Mouse (Mus musculus) heart, postnatal 10 days (tissue): ENCODE results near the gene Gm11492. TPM values are rescaled to one million over a fixed set of nuclear protein-coding genes. Genes with fewer than 3 reads are reported as not detected.

Source experiments
- DNase-seq, 2 experiments: peaks; one replicate each; pipeline ENCODE4 v3.0.0; 2021
- intact Hi-C: fragments of 180-260 bp; cut with DNase I; formaldehyde crosslinking; loops from one replicate; pipeline ENCODE4 v1.15.1; 2025
- total RNA-seq, 2 experiments: library from RNA; stranded (reverse); gene quantifications; 2 replicates each; pipeline ENCODE4 v1.2.3; 2021

Gene Gm11492
- total RNA-seq, 2 experiments from 2014 or later = not detected

DNA sequence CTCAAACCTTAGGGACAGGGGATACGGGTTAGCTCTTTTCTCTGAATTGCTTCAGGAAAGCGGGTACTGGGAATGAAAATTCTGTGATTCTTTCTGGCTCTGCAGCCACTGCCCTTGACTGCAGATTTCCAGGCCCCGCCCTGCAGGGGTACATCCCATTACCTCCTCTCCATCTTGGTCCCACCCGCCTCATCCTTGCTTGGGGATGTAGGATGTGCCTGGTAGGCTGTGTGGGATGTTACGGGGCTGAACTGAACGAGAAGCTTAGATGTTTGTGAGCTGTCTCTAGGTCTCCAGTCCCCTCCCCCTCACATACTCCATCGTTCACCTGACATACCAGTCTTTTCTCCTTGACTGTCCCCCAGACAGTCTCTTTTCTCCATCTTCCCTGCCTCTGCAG lies 29.5 kb downstream of the Gm11492 start:
- intact Hi-C loops = no loop called here
- no peak for DNase-seq

- intact Hi-C loops = no loop called here
- no peak for DNase-seq
Observed at GRCm38 (mm10) chr11:87596492-87596891, 30.0 kb downstream of the Gm11492 start.

GRCm38 (mm10) chr11:87597061-87597460 lies 30.6 kb downstream of the Gm11492 start:
- DNase-seq = no peak
- intact Hi-C loops = no loop called here

DNA sequence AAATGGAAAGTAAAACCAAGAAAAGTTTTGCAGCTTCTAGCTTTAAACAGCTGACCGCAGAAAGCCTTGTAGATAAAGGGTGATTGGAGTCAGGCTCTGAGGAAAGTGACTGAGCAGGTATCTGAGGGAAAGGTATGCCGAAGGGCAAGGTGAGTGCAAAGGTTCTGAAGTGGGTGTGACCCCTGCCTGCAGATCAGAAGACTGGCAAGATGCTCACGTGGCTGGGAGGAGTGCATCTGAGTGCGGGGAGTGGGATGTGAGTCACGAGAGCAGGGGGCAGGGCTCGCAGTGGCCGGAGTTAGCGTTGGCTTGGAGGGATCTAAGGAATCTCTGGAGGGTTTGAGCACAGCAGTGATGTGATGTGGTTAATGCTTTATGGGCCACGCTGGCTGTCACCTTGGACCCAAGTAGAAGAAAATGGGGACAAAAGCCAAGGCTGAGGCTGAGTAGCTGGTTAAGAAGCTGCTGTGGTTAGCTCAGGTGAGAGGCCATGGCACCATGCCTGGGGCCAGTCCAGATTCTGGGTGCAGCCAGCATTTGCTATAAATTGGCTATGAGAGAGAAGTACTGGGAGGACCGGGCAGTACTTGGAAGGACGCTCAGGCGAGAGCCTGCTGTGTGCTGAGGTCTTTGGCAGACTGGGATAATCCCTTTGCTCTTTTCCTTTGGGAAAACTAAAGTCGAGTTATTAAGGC lies 33.1 kb downstream of the Gm11492 start:
- no peak for DNase-seq
- intact Hi-C loops = no loop called here

DNA sequence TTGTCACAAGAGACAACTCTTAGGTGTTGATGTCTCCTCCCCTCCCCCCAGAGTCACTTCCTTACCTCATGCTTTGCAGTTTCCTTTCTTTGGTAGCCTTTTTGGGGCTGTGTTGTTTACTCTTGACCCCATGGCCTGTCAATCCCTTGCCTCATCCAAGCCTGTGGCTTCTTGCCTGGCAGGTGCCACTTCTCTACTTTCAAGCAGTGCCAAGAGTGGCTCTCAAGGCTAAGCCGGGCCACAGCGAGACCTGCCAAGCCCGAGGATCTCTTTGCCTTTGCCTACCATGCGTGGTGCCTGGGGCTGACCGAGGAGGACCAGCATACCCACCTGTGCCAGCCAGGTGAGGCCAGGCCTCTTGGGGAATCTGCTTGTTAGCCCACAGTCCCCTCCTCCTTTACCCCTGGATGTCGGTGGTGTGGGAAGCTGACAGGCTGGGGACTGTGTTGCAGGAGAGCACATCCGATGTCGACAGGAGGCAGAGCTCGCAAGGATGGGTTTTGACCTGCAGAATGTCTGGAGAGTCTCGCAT lies 33.9 kb downstream of the Gm11492 start:
- intact Hi-C loops = no loop called here
- no peak for DNase-seq

DNA sequence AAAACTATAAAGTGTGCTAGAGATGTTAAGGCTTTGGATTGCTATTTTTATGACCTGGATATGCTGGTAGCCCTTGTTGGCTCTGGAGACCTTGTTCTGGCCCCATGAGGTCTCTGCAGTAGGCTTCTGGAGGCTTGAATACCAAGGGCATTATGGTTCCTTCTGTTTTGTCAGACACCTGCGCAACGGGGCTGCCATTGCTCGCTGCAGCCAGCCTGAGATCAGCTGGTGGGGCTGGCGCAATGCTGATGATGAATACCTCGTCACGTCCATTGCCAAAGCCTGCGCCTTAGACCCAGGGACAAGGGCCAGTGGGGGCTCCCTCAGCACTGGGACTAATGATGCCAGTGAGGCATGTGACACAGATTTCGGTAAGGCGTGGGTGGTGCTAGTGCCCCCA lies 35.8 kb downstream of the Gm11492 start:
- DNase-seq = no peak
- intact Hi-C loops = no loop called here

DNA sequence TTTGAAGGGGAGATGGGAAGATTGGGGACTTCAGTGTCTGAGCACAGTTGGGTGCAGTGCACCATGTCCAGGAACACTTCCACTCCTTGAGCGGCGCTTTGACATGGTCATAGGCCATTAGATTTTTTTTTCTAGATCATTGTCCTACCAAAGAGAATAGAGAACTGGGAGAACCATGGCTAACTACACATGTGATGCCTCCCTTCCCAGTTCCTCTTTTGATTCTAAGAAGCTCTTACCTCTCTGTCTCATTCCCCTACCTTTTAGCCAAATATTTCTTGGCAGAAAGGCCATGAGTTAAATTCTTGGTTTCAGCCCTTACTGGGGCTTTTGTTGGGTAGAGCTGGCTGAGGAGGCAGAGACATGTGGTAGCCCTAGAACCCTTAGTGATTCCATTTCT lies 37.1 kb downstream of the Gm11492 start:
- DNase-seq = no peak
- intact Hi-C loops = no loop called here

DNA sequence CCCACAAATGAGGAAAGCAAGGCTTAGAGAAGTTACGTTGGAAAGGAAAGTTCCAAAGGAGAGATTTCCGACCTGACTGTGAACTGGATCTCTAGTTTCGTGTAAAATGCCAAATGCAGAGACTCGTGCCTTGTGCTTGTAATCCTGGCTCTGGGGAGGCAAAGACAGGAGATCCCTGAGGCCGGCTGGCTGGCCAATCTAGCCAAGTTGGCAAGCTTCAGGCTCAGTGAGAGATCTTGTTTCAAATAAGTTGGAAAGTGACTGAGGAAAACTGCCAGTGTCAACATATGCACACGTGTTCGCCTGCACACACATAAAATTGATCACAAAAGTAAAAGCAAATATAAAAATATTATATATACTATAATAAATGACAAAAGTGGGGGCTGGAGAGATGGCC lies 42.8 kb downstream of the Gm11492 start:
- intact Hi-C loops = no loop called here
- no peak for DNase-seq

DNA sequence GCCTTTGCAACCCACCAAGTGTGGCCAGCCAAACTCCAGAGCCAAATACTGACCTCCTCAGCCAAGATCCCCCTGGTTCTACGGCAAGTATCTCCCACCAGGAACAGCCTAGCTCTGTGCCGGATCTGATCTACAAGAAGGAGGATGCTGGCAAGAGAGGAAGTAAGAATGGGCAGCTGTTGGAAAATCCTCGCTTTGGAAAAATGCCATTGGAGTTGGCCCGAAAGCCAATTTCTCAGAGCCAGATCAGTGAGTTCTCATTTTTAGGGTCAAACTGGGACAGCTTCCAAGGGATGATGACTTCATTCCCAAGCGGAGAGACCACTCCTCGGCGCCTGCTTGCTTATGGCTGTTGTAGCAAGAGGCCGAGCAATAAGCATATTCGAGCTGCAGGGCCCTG lies 45.1 kb downstream of the Gm11492 start:
- intact Hi-C loops = no loop called here
- DNase-seq = no peak

DNA sequence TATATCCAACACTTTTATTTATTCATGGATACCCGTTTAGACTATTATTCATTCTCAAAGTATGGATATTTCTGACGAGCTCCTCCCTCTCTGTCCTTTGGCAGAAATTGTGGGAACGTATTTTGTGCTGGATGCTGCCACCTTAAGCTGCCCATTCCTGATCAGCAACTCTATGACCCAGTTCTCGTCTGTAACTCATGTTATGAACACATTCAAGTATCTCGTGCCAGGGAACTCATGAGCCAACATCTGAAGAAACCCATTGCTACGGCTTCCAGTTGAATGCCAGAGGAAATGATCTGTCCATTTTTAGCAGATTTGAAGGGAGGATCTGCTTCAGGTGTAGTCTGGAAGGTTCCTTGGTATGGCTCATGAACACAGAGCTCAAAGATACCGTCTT lies 47.5 kb downstream of the Gm11492 start:
- DNase-seq = no peak
- intact Hi-C loops = no loop called here

DNA sequence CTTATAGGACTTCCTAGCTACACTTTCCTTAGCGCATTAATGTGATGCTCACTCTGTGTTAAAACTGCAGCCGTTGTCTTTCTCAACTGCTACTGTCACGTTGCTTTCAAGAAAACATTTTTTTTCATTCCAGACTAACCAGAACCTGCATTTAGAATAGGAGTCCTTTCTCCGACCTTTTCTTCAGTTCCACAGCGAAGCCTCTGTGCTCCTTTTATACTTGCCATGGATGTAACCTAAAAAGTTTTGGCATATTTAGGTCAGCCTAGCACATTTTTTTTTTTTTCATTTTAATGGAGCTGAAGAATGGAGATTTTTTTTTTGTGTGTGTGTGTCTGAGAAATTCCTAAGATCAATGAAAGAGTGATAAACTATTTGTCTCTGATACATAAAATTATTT lies 49.1 kb downstream of the Gm11492 start:
- intact Hi-C loops = no loop called here
- DNase-seq = no peak

- intact Hi-C loops = no loop called here
- no peak for DNase-seq
Observed at GRCm38 (mm10) chr11:87615952-87616351, 49.5 kb downstream of the Gm11492 start.

DNA sequence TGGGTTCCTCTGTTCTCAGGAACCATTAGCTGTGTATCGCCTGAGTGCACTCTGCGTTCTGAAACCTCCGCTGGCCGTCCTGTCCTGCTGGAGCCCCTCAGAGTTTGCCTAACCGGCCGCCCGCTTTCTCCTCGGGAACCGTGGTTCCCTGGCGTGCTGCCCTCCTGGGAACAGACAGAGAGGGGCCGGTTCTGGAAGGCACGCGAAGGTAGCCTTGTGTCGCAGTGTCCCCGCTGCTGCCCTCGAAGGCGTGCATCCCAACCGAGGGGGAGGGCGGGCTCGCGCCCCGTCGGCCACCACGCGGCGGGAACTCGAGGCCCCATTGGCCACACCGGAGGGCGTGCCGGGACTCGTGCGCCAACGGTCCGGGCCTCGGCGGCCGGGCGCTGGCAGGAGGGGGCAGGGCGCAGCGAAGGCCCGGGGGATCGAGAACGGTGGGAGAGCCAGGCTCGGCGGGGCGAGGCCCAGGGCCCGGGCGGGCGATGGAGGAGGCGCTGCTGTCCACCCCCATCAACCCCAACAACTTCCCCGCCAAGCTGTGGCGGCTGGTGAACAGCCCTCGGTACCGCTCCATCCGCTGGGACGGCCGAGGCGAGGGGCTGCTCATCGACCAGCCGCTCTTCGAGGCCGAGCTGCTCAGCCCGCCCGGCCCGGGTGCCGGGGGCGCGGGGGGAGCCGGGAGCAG lies 50.5 kb downstream of the Gm11492 start, which contains the start of gene Hsf5:
Hsf5 (plus strand) TSS at position 375 of the 685 bp plus-strand sequence.
- intact Hi-C loops = no loop called here

GRCm38 (mm10) chr11:87617606-87618005 lies 51.2 kb downstream of the Gm11492 start:
- intact Hi-C loops = no loop called here
- no peak for DNase-seq

More for the DNA sequence above, 50.5 kb downstream of the Gm11492 start, which contains the start of gene Hsf5:
- DNase-seq = no peak

Other genes with a start within 250 kb of the Gm11492 start
- gene Ppm1e, start 207.6 kb upstream of the Gm11492 start, total RNA-seq = 10 to 100 TPM; 12.7 to 13.7 TPM
- gene Rad51c, start 161.7 kb upstream of the Gm11492 start, total RNA-seq = 1 to 10 TPM; 3.7 to 4.4 TPM
- gene Tex14, start 161.6 kb upstream of the Gm11492 start, total RNA-seq = under 1 TPM; 0.10 to 0.47 TPM
- gene Sept4, start 2.2 kb downstream of the Gm11492 start, total RNA-seq = 10 to 100 TPM; 89.3 to 99.0 TPM
- 10 to 100 TPM; 14.5 to 15.1 TPM for gene Mtmr4, start 25.5 kb downstream of the Gm11492 start, total RNA-seq
- under 1 TPM; 0.05 to 0.14 TPM for gene Hsf5, start 50.5 kb downstream of the Gm11492 start, total RNA-seq
- under 1 TPM; 0.34 to 0.40 TPM for gene Rnf43, start 96.1 kb downstream of the Gm11492 start, total RNA-seq
- gene Supt4a, start 170.9 kb downstream of the Gm11492 start, total RNA-seq = 10 to 100 TPM; 50.5 to 56.9 TPM
- under 1 TPM; 0.15 to 0.31 TPM for gene Tspoap1, start 193.9 kb downstream of the Gm11492 start, total RNA-seq
- gene Mpo, start 226.9 kb downstream of the Gm11492 start, total RNA-seq = not detected